Mouse (Mus musculus) lung, embryonic 14.5 days (tissue): ENCODE measurements at regions not wholly inside any gene's neighbourhood (a gene's known extent, or its start where the extent isn't known, plus 50 kb on each side); places are given as distances from the start of the nearest gene placed in this dataset.
A peak's percentile ranks its signal among the peaks of the same experiment; 100 is the strongest.

ENCODE experiments used
- ATAC-seq: fragments of 200-750 bp; cut with Nextera tagmentation; 2 replicates; pipeline ENCODE4 v1.8.0; 2017; ENCODE audit warnings: mild to moderate bottlenecking, moderate TSS enrichment, moderate library complexity; ENCODE audit not compliant: insufficient read depth
- DNase-seq: peaks from one replicate; pipeline ENCODE4 v3.0.0-alpha.2; 2015
- H3K27ac ChIP-seq: fragments of 300-500 bp; sonication (generic); 2 replicates; pipeline ENCODE4 v1.5.1; 2014; ENCODE audit warnings: low read depth, mild to moderate bottlenecking, moderate library complexity
- H3K27me3 ChIP-seq: fragments of 300-500 bp; sonication (generic); 2 replicates; pipeline ENCODE4 v1.6.1; 2014; ENCODE audit warnings: low read length, control low read depth; ENCODE audit not compliant: insufficient read depth
- H3K36me3 ChIP-seq: fragments of 300-500 bp; sonication (generic); 2 replicates; pipeline ENCODE4 v1.6.1; 2014; ENCODE audit warnings: control low read depth; ENCODE audit not compliant: insufficient read depth
- H3K4me1 ChIP-seq: fragments of 300-500 bp; sonication (generic); 2 replicates; pipeline ENCODE4 v1.6.1; 2014; ENCODE audit warnings: antibody characterized with exemption, control low read depth; ENCODE audit not compliant: insufficient read depth
- H3K4me2 ChIP-seq: fragments of 300-500 bp; sonication (generic); 2 replicates; pipeline ENCODE4 v1.6.1; 2014; ENCODE audit warnings: mild to moderate bottlenecking
- H3K4me3 ChIP-seq: fragments of 300-500 bp; sonication (generic); 2 replicates; pipeline ENCODE4 v1.5.1; 2014; ENCODE audit warnings: low read depth, low read length
- H3K9ac ChIP-seq: fragments of 300-500 bp; sonication (generic); 2 replicates; pipeline ENCODE4 v1.6.1; 2014
- H3K9me3 ChIP-seq: fragments of 300-500 bp; sonication (generic); 2 replicates; pipeline ENCODE4 v1.6.1; 2016; ENCODE audit warnings: low read depth, low read length, control low read depth
- CTCF ChIP-seq: IDR thresholded peaks from 2 replicates; pipeline ENCODE4 v1.5.1; 2016; ENCODE audit warnings: antibody characterized with exemption, low read depth
- WGBS: fragments of 180-500 bp; shearing (Covaris S2); extraction: QIAGEN DNeasy Blood & Tissue Kit; methylation state at CpG from one replicate; pipeline ENCODE4 v1.1.7; 2014; 5-methylcytosine and 5-hydroxymethylcytosine counted together

- no peaks in the 10 kb centered on the region for H3K9me3 ChIP-seq
- 1% methylated on average over 58 of the region's 58 CpGs for WGBS
- H3K4me1 ChIP-seq: no peaks in the 10 kb centered on the region
- H3K4me3 ChIP-seq: no peak overlapping the region
- H3K27ac ChIP-seq: no peak overlapping the region
- H3K27me3 ChIP-seq: peaks cover 96% of the 10 kb centered on the region
- TF ChIP-seq CTCF: no peak
- 0 out of 2 replicates have a peak overlapping the region, but pooled peaks have one; percentile 18 for H3K4me2 ChIP-seq
- DNase-seq (no peak), ATAC-seq (no peak)
- H3K36me3 ChIP-seq: no peaks in the 10 kb centered on the region
- no peak overlapping the region for H3K9ac ChIP-seq
Measured at GRCm38 (mm10) chr7:79543231-79544071, 74.0 kb downstream of the Rhcg start.

- H3K9ac ChIP-seq: no peak overlapping the region
- no peak for DNase-seq
- TF ChIP-seq CTCF: no peak
- H3K4me3 ChIP-seq: no peak overlapping the region
- H3K27me3 ChIP-seq: peaks cover 96% of the 10 kb centered on the region
- no peak for ATAC-seq
- H3K4me1 ChIP-seq: no peaks in the 10 kb centered on the region
- no peak overlapping the region for H3K4me2 ChIP-seq
- 3% methylated on average over 23 of the region's 23 CpGs for WGBS
- no peaks in the 10 kb centered on the region for H3K36me3 ChIP-seq
- no peak overlapping the region for H3K27ac ChIP-seq
- H3K9me3 ChIP-seq: no peaks in the 10 kb centered on the region
Measured at GRCm38 (mm10) chr7:79542379-79543015, 75.0 kb downstream of the Rhcg start.

- H3K4me2 ChIP-seq: no peak overlapping the region
- ATAC-seq (no peak), DNase-seq (no peak)
- H3K36me3 ChIP-seq: no peaks in the 10 kb centered on the region
- H3K9me3 ChIP-seq: no peaks in the 10 kb centered on the region
- TF ChIP-seq CTCF: no peak
- peaks cover 97% of the 10 kb centered on the region for H3K27me3 ChIP-seq
- no peaks in the 10 kb centered on the region for H3K4me1 ChIP-seq
- H3K9ac ChIP-seq: no peak overlapping the region
- H3K4me3 ChIP-seq: no peak overlapping the region
- no peak overlapping the region for H3K27ac ChIP-seq
- WGBS: 38% methylated on average over 2 of the region's 2 CpGs
Measured at GRCm38 (mm10) chr7:79540246-79540645, 74.1 kb upstream of the Polg start.

GRCm38 (mm10) chr7:79539426-79539825 is 73.3 kb upstream of the Polg start:
- H3K36me3 ChIP-seq: no peaks in the 10 kb centered on the region
- no peak for TF ChIP-seq CTCF
- ATAC-seq (no peak), DNase-seq (no peak)
- H3K9me3 ChIP-seq: no peaks in the 10 kb centered on the region
- H3K9ac ChIP-seq: no peak overlapping the region
- H3K4me2 ChIP-seq: no peak overlapping the region
- H3K27ac ChIP-seq: no peak overlapping the region
- no peaks in the 10 kb centered on the region for H3K4me1 ChIP-seq
- WGBS: 5% methylated on average over 3 of the region's 3 CpGs
- peaks cover 97% of the 10 kb centered on the region for H3K27me3 ChIP-seq
- H3K4me3 ChIP-seq: no peak overlapping the region

- H3K9ac ChIP-seq: no peak overlapping the region
- DNase-seq: no peak
- 0 out of 2 replicates have a peak, but pooled peaks have one; percentile 12 for TF ChIP-seq CTCF
- H3K27me3 ChIP-seq: peaks cover 97% of the 10 kb centered on the region
- H3K27ac ChIP-seq: no peak overlapping the region
- H3K9me3 ChIP-seq: no peaks in the 10 kb centered on the region
- WGBS: under 1% methylated on average over 27 of the region's 27 CpGs
- H3K4me2 ChIP-seq: peak overlapping the region; percentile 58
- no peak for ATAC-seq
- H3K36me3 ChIP-seq: no peaks in the 10 kb centered on the region
- H3K4me3 ChIP-seq: peak overlapping the region; percentile 34
- H3K4me1 ChIP-seq: no peaks in the 10 kb centered on the region
Measured at GRCm38 (mm10) chr7:79536157-79536641, 70.0 kb upstream of the Polg start.

- peak overlapping the region; percentile 34 for H3K4me3 ChIP-seq
- TF ChIP-seq CTCF: no peak
- no peaks in the 10 kb centered on the region for H3K36me3 ChIP-seq
- WGBS: under 1% methylated on average over 53 of the region's 66 CpGs
- ATAC-seq: peak; percentile 24; the same call in 1 of the 2 replicates
- H3K27me3 ChIP-seq: peaks cover 99% of the 10 kb centered on the region
- H3K9ac ChIP-seq: no peak overlapping the region
- no peak overlapping the region for H3K27ac ChIP-seq
- H3K4me1 ChIP-seq: no peaks in the 10 kb centered on the region
- peak overlapping the region; percentile 58 for H3K4me2 ChIP-seq
- DNase-seq: no peak
- no peaks in the 10 kb centered on the region for H3K9me3 ChIP-seq
Measured at GRCm38 (mm10) chr7:79535251-79536111, 69.3 kb upstream of the Polg start.

- WGBS: 11% methylated on average over 7 of the region's 7 CpGs
- no peaks in the 10 kb centered on the region for H3K9me3 ChIP-seq
- ATAC-seq: no peak
Measured at GRCm38 (mm10) chr7:79534819-79535218, 68.7 kb upstream of the Polg start.

More at GRCm38 (mm10) chr7:79534819-79535218, 68.7 kb upstream of the Polg start:
- Histone ChIP-seq H3K27me3 (peaks cover 100% of the 10 kb centered on the region), H3K4me3 (no peak overlapping the region), H3K27ac (no peak overlapping the region), H3K4me2 (no peak overlapping the region), H3K36me3 (no peaks in the 10 kb centered on the region), H3K9ac (no peak overlapping the region), H3K4me1 (no peaks in the 10 kb centered on the region)
- DNase-seq: no peak
- TF ChIP-seq CTCF: no peak
